Comparison of ENCODE assay signal across 32 mouse cellular contexts in genomic region chr1:109514375-109514774, GRCm38 (mm10).
DNase-seq lines count a peak whose midpoint lies in the region; ATAC-seq and TF ChIP-seq lines count a peak whose summit lies in the region.
"Had no signal": no experiment of that assay in that cellular context is flagged by ENCODE, and none has a peak within 500 bp of the region (broad histone marks: within the 10 kb centered on the region; RNA-seq: fewer than 3 reads in every experiment).

No protein-coding gene starts in this region.

- no peaks in the 10 kb centered on the region for H3K9me3 ChIP-seq in forebrain, embryonic 11.5 days (ENCODE audit: control insufficient read depth, low read length)
- H3K9me3 ChIP-seq in forebrain, postnatal 0 days (ENCODE audit: low read length): no peaks in the 10 kb centered on the region
- no peaks in the 10 kb centered on the region for H3K9me3 ChIP-seq in hindbrain, embryonic 12.5 days (replicated peaks)
- H3K9me3 ChIP-seq in hindbrain, embryonic 13.5 days: no peaks in the 10 kb centered on the region
- H3K9me3 ChIP-seq in hindbrain, postnatal 0 days (ENCODE audit: low read length): no peaks in the 10 kb centered on the region
- no peaks in the 10 kb centered on the region for H3K9me3 ChIP-seq in midbrain, embryonic 15.5 days
- H3K9me3 ChIP-seq: embryonic facial prominence, embryonic 10.5 days; embryonic facial prominence, embryonic 15.5 days; heart, embryonic 13.5 days; limb, embryonic 12.5 days; liver, embryonic 15.5 days; neural tube, embryonic 12.5 days; stomach, embryonic 15.5 days had no signal

- DNase-seq in forebrain, embryonic 11.5 days (ENCODE audit: low spot score): no peak
- no peak for DNase-seq in forebrain, postnatal 0 days
- peak; percentile 25 for DNase-seq in hindbrain, postnatal 0 days (ENCODE audit: low spot score)
- DNase-seq in right cerebral cortex, postnatal 10 days (ENCODE audit: low spot score in 2 of 2): no peak
- DNase-seq in thymus, postnatal 25 days: no peak
- DNase-seq: adrenal gland, postnatal 10 days; cerebellum, adult 11 months; cerebellum, adult 9-10 months; cerebellum, postnatal 36 days; gastrocnemius, adult 2 months; gastrocnemius, postnatal 36 days; heart, adult 2 months; heart, postnatal 10 days; kidney, adult 2 months; kidney, postnatal 36 days; lung, embryonic 14.5 days; lung, postnatal 14 days; right cerebral cortex, postnatal 14 days had no signal

- H3K36me3 ChIP-seq in forebrain, embryonic 11.5 days (ENCODE audit: control insufficient read depth, insufficient read depth, low read length): no peaks in the 10 kb centered on the region
- no peaks in the 10 kb centered on the region for H3K36me3 ChIP-seq in forebrain, postnatal 0 days (ENCODE audit: insufficient read depth)
- no peaks in the 10 kb centered on the region for H3K36me3 ChIP-seq in hindbrain, embryonic 12.5 days
- H3K36me3 ChIP-seq in hindbrain, embryonic 13.5 days: no peaks in the 10 kb centered on the region
- H3K36me3 ChIP-seq in hindbrain, postnatal 0 days (ENCODE audit: insufficient read depth, low read length): no peaks in the 10 kb centered on the region
- H3K36me3 ChIP-seq in midbrain, embryonic 15.5 days (replicated peaks): no peaks in the 10 kb centered on the region
- H3K36me3 ChIP-seq: embryonic facial prominence, embryonic 10.5 days; embryonic facial prominence, embryonic 15.5 days; heart, embryonic 13.5 days; limb, embryonic 12.5 days; liver, embryonic 15.5 days; neural tube, embryonic 12.5 days; stomach, embryonic 15.5 days had no signal

- H3K27me3 ChIP-seq in forebrain, embryonic 11.5 days (ENCODE audit: control insufficient read depth, insufficient read depth, low read length): no peaks in the 10 kb centered on the region
- no peaks in the 10 kb centered on the region for H3K27me3 ChIP-seq in forebrain, postnatal 0 days (ENCODE audit: insufficient read depth, low read length)
- no peaks in the 10 kb centered on the region for H3K27me3 ChIP-seq in hindbrain, embryonic 12.5 days
- H3K27me3 ChIP-seq in hindbrain, embryonic 13.5 days: no peaks in the 10 kb centered on the region
- no peaks in the 10 kb centered on the region for H3K27me3 ChIP-seq in hindbrain, postnatal 0 days (ENCODE audit: insufficient read depth, low read length)
- H3K27me3 ChIP-seq in midbrain, embryonic 15.5 days (replicated peaks): no peaks in the 10 kb centered on the region
- H3K27me3 ChIP-seq: embryonic facial prominence, embryonic 15.5 days; heart, embryonic 13.5 days; limb, embryonic 12.5 days; liver, embryonic 15.5 days; neural tube, embryonic 12.5 days; Patski; stomach, embryonic 15.5 days had no signal

- H3K9ac ChIP-seq in forebrain, embryonic 11.5 days (ENCODE audit: low read length): no peak overlapping the region
- H3K9ac ChIP-seq in forebrain, postnatal 0 days: no peak overlapping the region
- no peak overlapping the region for H3K9ac ChIP-seq in hindbrain, embryonic 12.5 days
- H3K9ac ChIP-seq in hindbrain, embryonic 13.5 days: no peak overlapping the region
- no peak overlapping the region for H3K9ac ChIP-seq in hindbrain, postnatal 0 days (replicated peaks; ENCODE audit: low read length)
- H3K9ac ChIP-seq in midbrain, embryonic 15.5 days: no peak overlapping the region
- H3K9ac ChIP-seq: embryonic facial prominence, embryonic 15.5 days; heart, embryonic 13.5 days; limb, embryonic 12.5 days; liver, embryonic 15.5 days; lung, embryonic 14.5 days; neural tube, embryonic 12.5 days; stomach, embryonic 15.5 days had no signal

- no peak overlapping the region for H3K4me2 ChIP-seq in forebrain, embryonic 11.5 days (ENCODE audit: low read depth, low read length, severe bottlenecking)
- no peak overlapping the region for H3K4me2 ChIP-seq in forebrain, postnatal 0 days (ENCODE audit: low read depth)
- no peak overlapping the region for H3K4me2 ChIP-seq in hindbrain, embryonic 12.5 days (replicated peaks)
- H3K4me2 ChIP-seq in hindbrain, embryonic 13.5 days: no peak overlapping the region
- no peak overlapping the region for H3K4me2 ChIP-seq in hindbrain, postnatal 0 days (ENCODE audit: low read depth, low read length)
- no peak overlapping the region for H3K4me2 ChIP-seq in midbrain, embryonic 15.5 days
- H3K4me2 ChIP-seq: embryonic facial prominence, embryonic 15.5 days; heart, embryonic 13.5 days; limb, embryonic 12.5 days; liver, embryonic 15.5 days; lung, embryonic 14.5 days; neural tube, embryonic 12.5 days; stomach, embryonic 15.5 days had no signal

- no peaks in the 10 kb centered on the region for H3K4me1 ChIP-seq in forebrain, embryonic 11.5 days (replicated peaks; ENCODE audit: control insufficient read depth, insufficient read depth, low read length)
- no peaks in the 10 kb centered on the region for H3K4me1 ChIP-seq in forebrain, postnatal 0 days (ENCODE audit: insufficient read depth)
- no peaks in the 10 kb centered on the region for H3K4me1 ChIP-seq in hindbrain, embryonic 12.5 days
- no peaks in the 10 kb centered on the region for H3K4me1 ChIP-seq in hindbrain, embryonic 13.5 days (replicated peaks)
- no peaks in the 10 kb centered on the region for H3K4me1 ChIP-seq in hindbrain, postnatal 0 days (ENCODE audit: insufficient read depth, low read length)
- H3K4me1 ChIP-seq in midbrain, embryonic 15.5 days: no peaks in the 10 kb centered on the region
- H3K4me1 ChIP-seq: embryonic facial prominence, embryonic 10.5 days; embryonic facial prominence, embryonic 15.5 days; heart, embryonic 13.5 days; limb, embryonic 12.5 days; liver, embryonic 15.5 days; neural tube, embryonic 12.5 days; stomach, embryonic 15.5 days had no signal

- no peak overlapping the region for H3K4me3 ChIP-seq in forebrain, embryonic 11.5 days (ENCODE audit: low read depth, low read length)
- no peak overlapping the region for H3K4me3 ChIP-seq in forebrain, postnatal 0 days (ENCODE audit: low read depth, low read length)
- no peak overlapping the region for H3K4me3 ChIP-seq in hindbrain, embryonic 12.5 days
- H3K4me3 ChIP-seq in hindbrain, embryonic 13.5 days: no peak overlapping the region
- H3K4me3 ChIP-seq in hindbrain, postnatal 0 days (ENCODE audit: low read length): no peak overlapping the region
- no peak overlapping the region for H3K4me3 ChIP-seq in midbrain, embryonic 15.5 days
- H3K4me3 ChIP-seq: embryonic facial prominence, embryonic 10.5 days; embryonic facial prominence, embryonic 15.5 days; gastrocnemius, adult 2 months; heart, adult 2 months; heart, embryonic 13.5 days; layer of hippocampus, adult 2 months; left cerebral cortex, adult 2 months; limb, embryonic 12.5 days; liver, embryonic 15.5 days; myocyte; neural tube, embryonic 12.5 days; stomach, embryonic 15.5 days had no signal

- 61% methylated on average over 1 of the region's 1 CpGs for WGBS in forebrain, embryonic 11.5 days
- WGBS in forebrain, postnatal 0 days: 17% methylated on average over 1 of the region's 1 CpGs
- 32% methylated on average over 1 of the region's 1 CpGs for WGBS in hindbrain, embryonic 12.5 days
- 24% methylated on average over 1 of the region's 1 CpGs for WGBS in hindbrain, embryonic 13.5 days
- 18% methylated on average over 1 of the region's 1 CpGs for WGBS in hindbrain, postnatal 0 days
- WGBS in midbrain, embryonic 15.5 days: 21% methylated on average over 1 of the region's 1 CpGs

- ATAC-seq in forebrain, embryonic 11.5 days (replicated peaks; ENCODE audit: low FRiP score): peak; percentile 65
- ATAC-seq in forebrain, postnatal 0 days: no peak
- ATAC-seq in hindbrain, embryonic 12.5 days (ENCODE audit: low FRiP score): peak; percentile 74; the same call in 1 of the 2 replicates
- ATAC-seq in hindbrain, embryonic 13.5 days (ENCODE audit: low FRiP score): no peak
- no peak for ATAC-seq in hindbrain, postnatal 0 days
- peak; percentile 82; the same call in 1 of the 2 replicates for ATAC-seq in midbrain, embryonic 15.5 days (replicated peaks)
- ATAC-seq: Patski had no signal

- H3K27ac ChIP-seq in forebrain, embryonic 11.5 days (ENCODE audit: low read depth, low read length): no peak overlapping the region
- H3K27ac ChIP-seq in forebrain, postnatal 0 days (ENCODE audit: low read depth, low read length): no peak overlapping the region
- H3K27ac ChIP-seq in hindbrain, embryonic 12.5 days: no peak overlapping the region
- H3K27ac ChIP-seq in hindbrain, embryonic 13.5 days: no peak overlapping the region
- H3K27ac ChIP-seq in hindbrain, postnatal 0 days: no peak overlapping the region
- no peak overlapping the region for H3K27ac ChIP-seq in midbrain, embryonic 15.5 days
- H3K27ac ChIP-seq: embryonic facial prominence, embryonic 10.5 days; embryonic facial prominence, embryonic 15.5 days; gastrocnemius, adult 2 months; heart, adult 2 months; heart, embryonic 13.5 days; layer of hippocampus, adult 2 months; left cerebral cortex, adult 2 months; limb, embryonic 12.5 days; liver, embryonic 15.5 days; neural tube, embryonic 12.5 days; stomach, embryonic 15.5 days had no signal

- TF ChIP-seq CTCF in forebrain, postnatal 0 days (IDR thresholded peaks at IDR 0.05; ENCODE audit: low read depth): no peak
- no peak for TF ChIP-seq CTCF in hindbrain, postnatal 0 days (IDR thresholded peaks at IDR 0.05; ENCODE audit: low read depth)

Comparison
In these comparisons a context has a peak if more than half of its experiments do, and no peak if none do; other contexts are left out.
1. ATAC-seq: peak in forebrain, embryonic 11.5 days (single experiment), hindbrain, embryonic 12.5 days (single experiment) and midbrain, embryonic 15.5 days (single experiment); none in forebrain, postnatal 0 days (single experiment), hindbrain, embryonic 13.5 days (single experiment) and hindbrain, postnatal 0 days (single experiment).